Mouse (Mus musculus) erythroblast, embryonic 14.5 days (primary cell): ENCODE results near the gene Vwde. TPM values are rescaled to one million over a fixed set of nuclear protein-coding genes. Genes with fewer than 3 reads are reported as not detected.
A peak's percentile ranks its signal among the peaks of the same experiment; 100 is the strongest.

Experiments used
- H3K27me3 ChIP-seq: 2 replicates; pipeline ENCODE4 v1.6.1; 2012; ENCODE audit warnings: inconsistent platforms; ENCODE audit not compliant: control insufficient read depth
- H3K36me3 ChIP-seq: 2 replicates; pipeline ENCODE4 v1.6.1; 2012; ENCODE audit warnings: mild to moderate bottlenecking, inconsistent platforms; ENCODE audit not compliant: control insufficient read depth
- H3K4me1 ChIP-seq: 2 replicates; pipeline ENCODE4 v1.6.1; 2012; ENCODE audit warnings: inconsistent platforms; ENCODE audit not compliant: control insufficient read depth
- H3K4me3 ChIP-seq: replicated peaks from 2 replicates; pipeline ENCODE3; 2012; ENCODE audit warnings: moderate library complexity, mild to moderate bottlenecking, inconsistent platforms
- H3K9me3 ChIP-seq: 2 replicates; pipeline ENCODE4 v1.6.1; 2012; ENCODE audit warnings: low read length, inconsistent platforms, mixed read lengths; ENCODE audit not compliant: control insufficient read depth
- GATA1 ChIP-seq: IDR thresholded peaks from 2 replicates; pipeline ENCODE4 v1.6.1; 2012; ENCODE audit warnings: low read length, inconsistent platforms, mixed read lengths
- TAL1 ChIP-seq: IDR thresholded peaks from 3 replicates; pipeline ENCODE4 v1.6.1; 2012; ENCODE audit warnings: low read length, inconsistent platforms, mixed read lengths
- polyA plus RNA-seq: library from polyadenylated mRNA; stranded (reverse); fragments of >175 nt; gene quantifications from 2 replicates; pipeline ENCODE4 v1.2.3, GENCODE M21; 2012

Gene Vwde
- polyA plus RNA-seq, 1 experiment: 0.06 TPM

DNA sequence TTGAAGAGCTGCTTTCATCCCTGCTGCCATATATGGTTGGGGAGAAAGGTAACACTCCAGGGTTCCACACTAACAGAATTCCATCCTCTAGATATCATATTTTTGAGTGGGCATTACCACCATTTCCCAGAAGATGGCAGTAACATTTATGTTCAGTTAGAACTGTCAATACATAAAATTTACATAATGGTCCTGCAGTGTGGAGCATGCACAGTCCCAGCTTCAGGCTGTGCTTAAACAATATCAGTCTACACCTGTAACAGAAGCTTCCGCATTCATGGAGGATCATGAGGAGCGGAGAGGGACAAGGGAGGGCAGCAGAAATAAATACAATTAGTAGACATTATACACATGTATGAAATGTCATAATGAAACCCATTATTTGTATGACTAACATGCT lies 65.3 kb downstream of the Vwde start:
- H3K9me3 ChIP-seq: no peaks in the 10 kb centered on the region; the same call in 1 of the 2 replicates
- TF ChIP-seq GATA1: no peak
- TF ChIP-seq TAL1: no peak
- H3K4me1 ChIP-seq: no peaks in the 10 kb centered on the region
- no peak overlapping the region for H3K4me3 ChIP-seq
- no peaks in the 10 kb centered on the region for H3K27me3 ChIP-seq
- H3K36me3 ChIP-seq: no peaks in the 10 kb centered on the region

DNA sequence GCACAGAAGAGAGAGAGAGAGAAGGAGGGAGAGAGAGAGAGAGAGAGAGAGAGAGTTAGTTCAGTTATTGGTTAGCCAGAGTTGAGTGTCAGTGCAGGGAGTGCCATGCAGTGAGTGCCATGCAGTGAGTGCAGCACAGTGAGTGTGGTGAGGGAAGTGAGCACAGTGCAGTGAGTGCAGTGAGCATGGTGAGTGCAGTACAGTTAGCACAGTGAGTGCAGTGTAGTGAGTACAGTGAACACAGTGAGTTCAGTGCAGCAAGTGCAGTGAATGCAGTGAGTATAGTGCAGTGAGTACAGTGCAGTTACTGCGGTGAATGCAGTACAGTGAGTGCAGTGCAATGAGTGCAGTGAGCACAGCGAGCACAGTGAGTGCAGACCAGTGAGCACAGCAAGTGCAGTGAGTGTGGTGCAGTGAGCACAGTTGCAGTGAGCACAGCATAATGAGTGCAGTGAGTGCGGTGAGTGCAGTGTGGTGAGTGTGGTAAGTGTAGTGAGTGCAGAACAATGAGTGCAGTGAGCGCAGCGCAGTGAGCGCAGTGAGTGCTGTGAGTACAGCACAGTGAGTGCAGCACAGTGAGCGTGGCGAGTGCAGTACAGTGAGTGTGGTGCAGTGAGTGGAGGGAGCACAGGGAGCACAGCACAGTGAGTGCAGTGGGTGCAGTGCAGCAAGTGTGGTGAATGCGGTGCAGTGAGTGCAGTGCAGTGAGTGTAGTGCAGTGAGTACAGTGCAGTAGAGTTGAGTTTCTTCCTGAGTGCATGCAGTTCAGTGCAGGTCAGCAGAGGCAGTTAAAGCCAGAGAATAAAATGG lies 70.7 kb downstream of the Vwde start:
- 0 out of 3 replicates have a peak, but pooled peaks have one; percentile 18 for TF ChIP-seq TAL1
- TF ChIP-seq GATA1: no peak
- peaks cover 6% of the 10 kb centered on the region for H3K9me3 ChIP-seq
- no peaks in the 10 kb centered on the region for H3K27me3 ChIP-seq
- no peak overlapping the region for H3K4me3 ChIP-seq
- no peaks in the 10 kb centered on the region for H3K36me3 ChIP-seq
- H3K4me1 ChIP-seq: no peaks in the 10 kb centered on the region

DNA sequence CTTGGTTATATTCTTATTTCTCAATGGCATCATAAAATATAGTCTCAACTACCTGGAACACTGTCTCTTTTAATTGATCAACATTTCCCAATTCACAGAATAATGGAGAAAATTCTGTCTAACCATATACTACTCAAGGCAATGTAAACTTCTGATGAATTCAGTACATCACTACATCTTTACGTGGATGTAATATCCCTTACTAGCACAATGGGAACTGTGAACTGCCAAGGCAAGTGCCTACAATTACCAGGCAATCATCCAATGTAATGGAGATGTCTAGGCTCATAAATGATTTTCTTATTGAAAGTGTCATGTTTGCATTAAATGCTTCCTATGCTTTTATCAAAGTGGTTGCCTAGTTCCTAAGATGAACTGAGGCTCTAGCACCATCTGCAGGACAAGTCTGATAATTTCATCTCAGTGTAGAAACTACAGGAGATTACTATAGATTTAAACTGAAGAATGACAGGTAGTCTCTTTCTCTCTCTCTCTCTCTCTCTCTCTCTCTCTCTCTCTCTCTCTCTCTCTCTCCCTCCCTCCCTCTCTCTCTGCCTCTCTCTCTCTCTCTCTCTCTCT lies 72.6 kb downstream of the Vwde start:
- Histone ChIP-seq H3K4me1 (no peaks in the 10 kb centered on the region), H3K27me3 (no peaks in the 10 kb centered on the region), H3K9me3 (peaks cover 6% of the 10 kb centered on the region), H3K36me3 (no peaks in the 10 kb centered on the region), H3K4me3 (no peak overlapping the region)
- no peak for TF ChIP-seq TAL1
- TF ChIP-seq GATA1: no peak

DNA sequence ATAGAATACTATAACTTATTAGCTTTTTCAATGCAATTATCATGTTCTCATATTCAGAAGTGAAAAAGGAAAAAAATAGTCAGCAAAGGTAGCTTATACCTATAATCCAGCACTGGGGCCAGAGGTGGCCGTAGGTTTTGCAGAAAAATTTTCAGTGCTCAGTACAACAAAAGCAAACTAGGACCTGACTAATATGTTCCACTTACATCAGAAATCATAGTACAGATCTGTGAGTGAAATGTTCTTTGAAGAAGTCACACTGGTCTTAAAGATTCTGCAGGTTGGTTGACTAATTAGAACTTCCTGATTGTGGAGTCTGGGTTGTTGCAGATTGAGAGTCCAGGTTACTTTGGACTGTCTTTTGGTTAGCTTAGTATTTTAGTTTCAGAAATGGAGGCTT lies 87.5 kb downstream of the Vwde start:
- Histone ChIP-seq H3K36me3 (no peaks in the 10 kb centered on the region), H3K27me3 (no peaks in the 10 kb centered on the region), H3K9me3 (peaks cover 2% of the 10 kb centered on the region; the same call in 1 of the 2 replicates), H3K4me3 (no peak overlapping the region), H3K4me1 (no peaks in the 10 kb centered on the region)
- TF ChIP-seq GATA1: no peak

DNA sequence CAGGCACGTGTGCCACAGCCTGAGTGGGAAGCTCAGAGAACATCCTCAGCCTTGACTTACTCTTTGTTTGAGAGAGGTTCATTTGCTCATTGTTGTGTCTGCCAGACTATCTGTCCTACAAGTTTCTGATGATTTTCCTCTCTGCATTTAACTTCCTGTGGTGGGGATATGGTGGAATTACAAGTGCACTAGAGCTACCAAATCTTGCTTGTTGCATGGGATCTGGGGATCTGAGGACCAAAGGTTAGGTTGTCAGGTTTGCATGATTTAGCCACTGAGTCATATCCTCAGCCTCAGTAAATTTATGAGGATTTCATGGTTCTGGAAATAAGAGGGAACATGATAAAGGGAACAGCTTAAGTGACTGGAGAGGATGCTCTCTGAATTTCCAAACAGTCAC lies 116.1 kb downstream of the Vwde start:
- no peaks in the 10 kb centered on the region; the same call in 1 of the 2 replicates for H3K9me3 ChIP-seq
- no peak for TF ChIP-seq TAL1
- no peaks in the 10 kb centered on the region for H3K36me3 ChIP-seq
- no peak overlapping the region for H3K4me3 ChIP-seq
- no peaks in the 10 kb centered on the region for H3K4me1 ChIP-seq
- no peaks in the 10 kb centered on the region for H3K27me3 ChIP-seq

Other genes with a start within 250 kb of the Vwde start
- gene Tmem106b, start 155.2 kb downstream of the Vwde start, polyA plus RNA-seq: 0.15 and 0.19 TPM in 2 replicates